Mouse (Mus musculus) intestine, embryonic 16.5 days (tissue): ENCODE data around the gene Ets1. TPM values are rescaled to one million over a fixed set of nuclear protein-coding genes. Genes with fewer than 3 reads are reported as not detected.

ENCODE experiments used
- ATAC-seq: fragments of 200-750 bp; cut with Nextera tagmentation; 2 replicates; pipeline ENCODE4 v1.8.0; 2017; ENCODE audit warnings: moderate TSS enrichment, moderate library complexity
- H3K27ac ChIP-seq: fragments of 300-500 bp; sonication (generic); 2 replicates; pipeline ENCODE4 v1.5.1; 2014; ENCODE audit warnings: mild to moderate bottlenecking, low read length
- H3K27me3 ChIP-seq: fragments of 300-500 bp; sonication (generic); replicated peaks from 2 replicates; pipeline ENCODE4 v1.6.1; 2014; ENCODE audit warnings: low read length, control low read depth, mixed read lengths; ENCODE audit not compliant: control insufficient read depth, insufficient read depth
- H3K36me3 ChIP-seq: fragments of 300-500 bp; sonication (generic); 2 replicates; pipeline ENCODE4 v1.6.1; 2014; ENCODE audit warnings: low read length, control low read depth; ENCODE audit not compliant: control insufficient read depth, insufficient read depth
- H3K4me1 ChIP-seq: fragments of 300-500 bp; sonication (generic); 2 replicates; pipeline ENCODE4 v1.6.1; 2014; ENCODE audit warnings: low read length, control low read depth, mixed read lengths; ENCODE audit not compliant: control insufficient read depth, insufficient read depth
- H3K4me2 ChIP-seq: fragments of 300-500 bp; sonication (generic); 2 replicates; pipeline ENCODE4 v1.6.1; 2014; ENCODE audit warnings: low read depth, low read length, control low read depth
- H3K4me3 ChIP-seq: fragments of 300-500 bp; sonication (generic); 2 replicates; pipeline ENCODE4 v1.5.1; 2014; ENCODE audit warnings: mild to moderate bottlenecking, low read length
- H3K9ac ChIP-seq: fragments of 300-500 bp; sonication (generic); 2 replicates; pipeline ENCODE4 v1.6.1; 2014; ENCODE audit warnings: low read depth, low read length
- H3K9me3 ChIP-seq: fragments of 300-500 bp; sonication (generic); 2 replicates; pipeline ENCODE4 v1.6.1; 2016; ENCODE audit warnings: low read length, control low read depth; ENCODE audit not compliant: control insufficient read depth
- WGBS: fragments of 180-500 bp; shearing (Covaris S2); extraction: QIAGEN DNeasy Blood & Tissue Kit; methylation state at CpG from one replicate; pipeline ENCODE4 v1.1.7; 2014; 5-methylcytosine and 5-hydroxymethylcytosine counted together
- polyA plus RNA-seq: library from polyadenylated mRNA; unstranded; fragments of >200 nt; fragmentation: Nextera tagmentation; extraction: Ambion mirVana; gene quantifications from 2 replicates; pipeline ENCODE4 v1.2.1, GENCODE M21; 2015

Ets1 gene
- polyA plus RNA-seq, 1 experiment from 2014 or later: 33.0 TPM

DNA sequence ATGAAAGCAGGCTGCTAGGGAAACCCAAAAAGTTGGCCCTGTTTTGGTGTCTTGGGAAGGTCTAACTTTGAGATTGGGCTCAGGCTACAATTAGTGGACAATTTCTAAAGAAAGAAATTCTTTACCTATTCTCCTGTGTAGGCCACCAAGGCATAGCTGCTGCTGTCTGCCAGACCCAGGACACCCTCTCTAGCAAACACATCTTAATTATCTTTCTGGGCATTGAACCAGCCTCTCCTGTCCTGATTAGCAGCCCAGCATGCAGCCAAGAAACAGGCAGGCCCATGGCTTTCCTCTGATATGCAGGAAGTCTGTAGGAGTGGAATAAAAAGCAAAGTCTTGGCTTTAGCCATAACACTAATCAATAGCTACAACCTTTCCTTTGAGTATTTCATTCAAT is 4.7 kb upstream of the Ets1 start:
- Histone ChIP-seq H3K27me3 (no peaks in the 10 kb centered on the region), H3K4me3 (no peak overlapping the region), H3K36me3 (no peaks in the 10 kb centered on the region), H3K27ac (no peak overlapping the region), H3K4me2 (no peak overlapping the region), H3K9ac (no peak overlapping the region), H3K9me3 (no peaks in the 10 kb centered on the region), H3K4me1 (0 out of 2 replicates have a peak, but pooled peaks cover 3% of the 10 kb centered on the region)
- ATAC-seq: no peak

DNA sequence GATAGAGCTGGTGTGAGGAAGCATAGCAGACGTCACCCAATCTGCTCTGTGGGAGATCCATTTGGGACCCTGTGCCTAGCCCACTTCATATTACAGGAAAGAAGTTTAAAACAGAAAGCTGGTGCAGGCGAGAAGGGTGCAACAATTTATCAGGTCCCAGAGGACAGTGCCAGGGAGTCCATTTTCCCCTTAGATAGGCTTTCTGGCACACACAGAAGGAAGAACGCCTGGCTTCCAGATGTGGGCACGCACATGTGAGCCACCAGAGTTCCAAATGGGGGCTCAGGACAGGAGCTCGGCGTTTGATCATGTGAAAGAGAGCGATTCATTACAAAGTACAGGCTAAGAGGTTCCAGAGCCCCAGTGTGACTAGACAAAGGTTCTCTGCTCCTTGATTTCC is 3.8 kb upstream of the Ets1 start:
- Histone ChIP-seq H3K27me3 (no peaks in the 10 kb centered on the region), H3K4me2 (no peak overlapping the region), H3K27ac (no peak overlapping the region), H3K4me1 (0 out of 2 replicates have a peak, but pooled peaks cover 3% of the 10 kb centered on the region), H3K9ac (no peak overlapping the region), H3K9me3 (no peaks in the 10 kb centered on the region), H3K36me3 (no peaks in the 10 kb centered on the region), H3K4me3 (no peak overlapping the region)
- 83% methylated on average over 7 of the region's 7 CpGs for WGBS
- no peak for ATAC-seq

DNA sequence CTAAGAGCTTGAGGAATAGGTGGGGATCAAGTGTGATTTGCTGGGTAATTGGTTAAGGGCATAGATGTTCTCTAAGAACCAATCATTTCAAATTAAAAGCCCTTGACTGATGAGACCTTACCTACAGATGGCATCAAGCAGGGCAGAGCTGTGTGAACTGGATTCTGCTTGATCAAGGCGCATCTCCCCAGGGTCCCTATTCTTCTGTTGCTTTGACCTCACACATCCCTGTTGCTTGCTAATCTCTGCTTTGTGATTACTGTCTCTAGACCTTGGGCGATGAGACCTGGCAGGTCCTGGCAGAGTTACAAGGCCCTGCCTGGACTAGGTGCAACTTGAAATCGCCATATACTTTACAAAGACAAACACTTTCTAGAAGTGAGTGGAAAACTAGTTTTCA is 9.0 kb downstream of the Ets1 start:
- Histone ChIP-seq H3K27ac (no peak overlapping the region), H3K4me3 (no peak overlapping the region), H3K36me3 (no peaks in the 10 kb centered on the region), H3K9ac (no peak overlapping the region), H3K4me1 (peaks cover 10% of the 10 kb centered on the region), H3K4me2 (no peak overlapping the region), H3K9me3 (no peaks in the 10 kb centered on the region), H3K27me3 (no peaks in the 10 kb centered on the region)
- 68% methylated on average over 3 of the region's 3 CpGs for WGBS
- ATAC-seq: no peak

DNA sequence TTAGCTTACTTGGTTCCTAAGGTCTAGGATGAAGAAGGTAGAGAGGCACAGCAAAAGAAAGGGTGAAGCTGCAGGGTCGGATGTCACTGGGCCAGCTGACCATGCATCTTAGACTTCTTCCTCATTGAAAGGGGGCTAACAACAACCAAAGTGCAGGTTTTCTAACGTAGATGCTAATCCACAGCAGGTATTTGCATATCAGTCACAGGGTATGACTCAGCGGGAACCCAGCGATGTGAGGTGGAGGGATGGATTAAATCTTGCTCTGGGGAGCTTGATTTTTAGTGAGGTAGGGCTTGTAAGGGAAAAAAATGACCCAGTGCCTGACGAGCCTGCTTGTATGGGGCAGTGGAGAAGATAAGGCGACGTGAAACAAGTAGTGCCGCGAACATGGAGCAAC is 9.5 kb downstream of the Ets1 start:
- Histone ChIP-seq H3K4me2 (peak overlapping the region; percentile 37), H3K36me3 (no peaks in the 10 kb centered on the region), H3K9ac (no peak overlapping the region), H3K9me3 (no peaks in the 10 kb centered on the region), H3K27me3 (no peaks in the 10 kb centered on the region), H3K4me1 (peaks cover 10% of the 10 kb centered on the region), H3K4me3 (no peak overlapping the region), H3K27ac (no peak overlapping the region)
- 21% methylated on average over 9 of the region's 9 CpGs for WGBS
- no peak for ATAC-seq

DNA sequence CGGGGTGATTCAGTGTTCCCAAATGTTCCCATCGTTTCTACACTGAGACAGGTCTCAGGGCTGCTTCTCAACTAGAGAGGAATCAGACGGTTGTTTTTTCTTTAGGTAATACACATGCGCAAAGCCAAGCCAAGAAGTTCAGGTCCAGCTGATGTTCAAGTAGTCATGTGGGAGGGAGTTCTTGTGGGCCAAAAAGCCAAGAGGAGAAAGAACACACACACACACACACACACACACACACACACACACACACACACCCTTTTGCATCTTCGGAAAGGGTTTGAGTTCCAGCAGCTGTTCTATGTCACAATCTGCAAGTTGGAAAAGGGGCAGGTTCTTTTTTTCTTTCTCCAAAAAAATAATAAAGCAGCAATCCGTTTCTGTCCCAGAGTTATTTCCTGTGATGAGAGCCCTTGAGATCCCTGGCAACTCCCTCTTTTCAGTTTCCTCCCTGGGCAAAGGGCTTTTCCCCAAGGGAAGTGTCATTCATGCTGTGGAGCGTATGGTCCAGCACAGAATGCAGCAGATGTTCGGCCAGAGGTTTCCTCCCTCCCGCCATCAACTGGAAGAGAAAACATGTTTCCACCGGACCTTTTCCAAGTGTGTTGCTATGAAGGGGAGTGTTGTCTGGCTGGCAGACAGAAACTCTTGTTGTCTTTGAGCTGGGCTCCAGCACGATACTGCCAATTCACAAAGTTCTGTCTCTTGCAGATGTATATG is 10.7 kb downstream of the Ets1 start:
- 33% methylated on average over 11 of the region's 11 CpGs for WGBS
- no peaks in the 10 kb centered on the region for H3K36me3 ChIP-seq
- no peaks in the 10 kb centered on the region for H3K9me3 ChIP-seq
- H3K27me3 ChIP-seq: no peaks in the 10 kb centered on the region
- peaks cover 10% of the 10 kb centered on the region for H3K4me1 ChIP-seq
- peak overlapping the region; percentile 72 for H3K27ac ChIP-seq
- peak overlapping the region; percentile 37 for H3K4me2 ChIP-seq
- H3K4me3 ChIP-seq: peak overlapping the region; percentile 20
- peak; percentile 90 for ATAC-seq
- H3K9ac ChIP-seq: peak overlapping the region; percentile 47; the same call in 1 of the 2 replicates

DNA sequence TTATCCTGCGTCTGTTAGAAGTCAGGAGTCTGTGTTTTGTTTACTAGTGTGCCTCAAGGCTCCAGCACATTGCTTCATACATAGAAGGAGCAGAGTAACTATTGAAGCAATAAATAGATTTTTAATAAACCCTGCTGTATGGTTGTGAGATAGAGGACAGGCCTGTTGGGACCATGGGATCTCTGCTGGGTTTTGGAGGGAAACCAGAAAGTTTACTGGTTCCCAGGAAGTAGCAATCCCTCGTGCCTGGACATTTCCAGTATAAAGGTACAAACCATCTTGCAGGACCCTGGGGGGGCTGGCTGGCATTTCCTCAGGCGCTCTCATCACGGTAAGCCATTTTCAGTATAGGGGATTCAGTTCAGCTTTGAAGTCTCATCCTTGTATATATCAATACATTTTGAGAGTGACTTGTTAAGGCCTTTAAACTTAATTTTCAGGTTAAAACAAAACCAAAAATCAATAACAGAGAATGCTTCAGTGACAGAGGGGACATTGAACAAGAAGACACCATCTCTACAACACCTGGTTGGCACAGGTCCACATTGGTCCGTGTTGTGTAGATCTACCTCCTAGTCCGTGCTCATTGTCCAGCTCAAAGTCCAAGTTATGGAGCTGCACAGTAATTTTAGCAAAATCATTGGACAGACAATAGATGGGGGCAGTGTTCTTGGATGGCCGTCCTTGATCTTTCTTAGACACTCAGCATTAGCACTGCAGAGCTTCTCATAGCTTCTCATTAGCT is 11.7 kb downstream of the Ets1 start:
- no peaks in the 10 kb centered on the region for H3K36me3 ChIP-seq
- no peak overlapping the region for H3K9ac ChIP-seq
- no peaks in the 10 kb centered on the region for H3K9me3 ChIP-seq
- H3K4me1 ChIP-seq: peaks cover 10% of the 10 kb centered on the region
- no peak overlapping the region for H3K4me3 ChIP-seq
- H3K27me3 ChIP-seq: no peaks in the 10 kb centered on the region
- no peak overlapping the region for H3K4me2 ChIP-seq
- peak overlapping the region; percentile 45 for H3K27ac ChIP-seq
- 73% methylated on average over 7 of the region's 7 CpGs for WGBS
- ATAC-seq: no peak

DNA sequence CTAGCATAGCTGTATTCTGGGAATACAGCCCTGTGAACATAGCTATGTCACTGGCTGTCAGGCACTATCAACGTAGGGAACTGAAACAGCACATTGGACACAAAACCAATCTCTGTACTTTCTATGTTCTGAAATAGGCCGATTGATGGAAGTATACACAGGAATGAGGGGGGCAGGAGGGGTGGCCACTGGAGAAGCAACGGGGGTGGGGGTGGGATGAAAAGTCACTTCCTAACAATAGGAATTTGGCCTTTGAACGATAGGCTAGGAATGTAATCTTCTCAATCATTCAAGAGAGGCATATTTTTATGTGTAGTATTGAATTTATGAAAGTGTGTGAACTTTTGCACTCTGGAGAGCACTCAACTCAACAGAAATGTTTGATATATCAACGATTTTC is 12.3 kb downstream of the Ets1 start:
- ATAC-seq: no peak
- Histone ChIP-seq H3K36me3 (no peaks in the 10 kb centered on the region), H3K4me3 (no peak overlapping the region), H3K4me2 (no peak overlapping the region), H3K27ac (no peak overlapping the region), H3K27me3 (no peaks in the 10 kb centered on the region), H3K9me3 (no peaks in the 10 kb centered on the region), H3K4me1 (peaks cover 10% of the 10 kb centered on the region), H3K9ac (no peak overlapping the region)
- WGBS: 63% methylated on average over 5 of the region's 5 CpGs

DNA sequence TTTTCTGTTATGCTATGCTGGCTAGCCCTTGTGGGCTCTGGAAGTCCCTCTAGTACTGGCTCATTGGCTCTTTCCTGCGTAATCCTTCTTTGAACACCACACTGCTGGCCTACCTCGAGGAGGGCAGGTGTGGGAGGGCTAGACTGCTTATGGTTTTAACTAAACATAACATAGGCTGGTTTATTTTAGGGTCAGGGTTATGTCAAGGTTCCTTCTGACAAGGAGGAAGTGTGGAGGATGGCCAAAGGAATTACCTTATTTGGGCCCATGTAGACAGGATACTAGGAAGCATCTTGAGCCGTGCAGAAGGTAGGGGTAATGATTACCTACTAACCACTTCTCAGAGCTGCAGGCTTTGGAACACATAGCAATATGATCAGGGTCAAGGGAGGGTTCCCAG is 14.7 kb downstream of the Ets1 start:
- Histone ChIP-seq H3K9me3 (no peaks in the 10 kb centered on the region), H3K27ac (no peak overlapping the region), H3K4me2 (no peak overlapping the region), H3K27me3 (no peaks in the 10 kb centered on the region), H3K36me3 (no peaks in the 10 kb centered on the region), H3K9ac (no peak overlapping the region), H3K4me3 (no peak overlapping the region), H3K4me1 (peaks cover 5% of the 10 kb centered on the region)
- ATAC-seq: no peak
- WGBS: 62% methylated on average over 3 of the region's 3 CpGs

DNA sequence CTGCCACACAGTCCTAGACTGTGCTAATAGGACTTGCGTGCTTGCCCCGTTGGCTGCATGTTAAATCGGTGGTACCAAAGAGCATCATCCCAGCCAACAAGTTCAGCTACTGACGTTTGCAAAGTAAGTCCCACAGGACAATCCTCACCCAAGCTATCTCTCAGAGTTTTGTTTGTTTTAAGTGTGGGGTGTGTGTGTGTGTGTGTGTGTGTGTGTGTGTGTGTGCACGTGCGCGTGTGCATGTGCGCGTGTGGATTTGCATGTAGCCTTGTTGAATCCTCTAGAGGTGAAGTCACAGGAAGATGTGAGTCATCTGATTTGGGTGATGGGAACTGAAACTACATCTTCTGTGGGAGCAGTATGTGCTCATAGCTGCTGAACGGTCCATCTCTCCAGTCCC is 16.1 kb downstream of the Ets1 start:
- Histone ChIP-seq H3K4me1 (peaks cover 5% of the 10 kb centered on the region), H3K4me3 (no peak overlapping the region), H3K36me3 (no peaks in the 10 kb centered on the region), H3K4me2 (no peak overlapping the region), H3K27me3 (no peaks in the 10 kb centered on the region), H3K9me3 (no peaks in the 10 kb centered on the region), H3K27ac (no peak overlapping the region), H3K9ac (no peak overlapping the region)
- WGBS: 86% methylated on average over 10 of the region's 10 CpGs
- ATAC-seq: no peak
